Mouse (Mus musculus): ENCODE measurements at regions not wholly inside any gene's neighbourhood (a gene's known extent, or its start where the extent isn't known, plus 50 kb on each side); places are given as distances from the start of the nearest gene placed in this dataset.

GRCm38 (mm10) chr1:186261326-186261833 is 144.3 kb upstream of the Lyplal1 start:
- Histone ChIP-seq H3K27me3 (ENCODE audit: control insufficient read depth, insufficient read depth, low read depth, low read length) (no peaks in the 10 kb centered on the region), H3K4me2 (ENCODE audit: low read depth, low read length) (no peak overlapping the region), H3K9me3 (replicated peaks; ENCODE audit: control insufficient read depth, low read length) (no peaks in the 10 kb centered on the region), H3K4me3 (ENCODE audit: low read depth, low read length) (no peak overlapping the region), H3K4me1 (ENCODE audit: control insufficient read depth, low read depth, low read length) (no peaks in the 10 kb centered on the region; the same call in 1 of the 2 replicates), H3K9ac (ENCODE audit: low read depth, low read length) (no peak overlapping the region), H3K36me3 (ENCODE audit: control insufficient read depth, insufficient read depth) (no peaks in the 10 kb centered on the region), H3K27ac (ENCODE audit: low read length) (no peak overlapping the region)
- ATAC-seq (ENCODE audit: low read depth), result peak; percentile 37; the same call in 1 of the 2 replicates
- WGBS (ENCODE audit: insufficient replicate concordance), result 46% methylated on average over 4 of the region's 4 CpGs

- Histone ChIP-seq H3K9me3 (replicated peaks; ENCODE audit: control insufficient read depth, low read length) (no peaks in the 10 kb centered on the region), H3K4me3 (ENCODE audit: low read depth, low read length) (no peak overlapping the region), H3K4me1 (ENCODE audit: control insufficient read depth, low read depth, low read length) (no peaks in the 10 kb centered on the region), H3K4me2 (ENCODE audit: low read depth, low read length) (no peak overlapping the region), H3K27me3 (ENCODE audit: control insufficient read depth, insufficient read depth, low read depth, low read length) (no peaks in the 10 kb centered on the region), H3K9ac (ENCODE audit: low read depth, low read length) (no peak overlapping the region), H3K36me3 (ENCODE audit: control insufficient read depth, insufficient read depth) (no peaks in the 10 kb centered on the region), H3K27ac (ENCODE audit: low read length) (no peak overlapping the region)
- ATAC-seq (ENCODE audit: low read depth), result no peak
- WGBS (ENCODE audit: insufficient replicate concordance), result 73% methylated on average over 1 of the region's 1 CpGs
These were observed 140.5 kb upstream of the Lyplal1 start for GRCm38 (mm10) chr1:186257611-186258010.

GRCm38 (mm10) chr1:186255476-186256080 is 138.5 kb upstream of the Lyplal1 start:
- H3K4me3 ChIP-seq (ENCODE audit: low read depth, low read length), result no peak overlapping the region
- H3K4me2 ChIP-seq (ENCODE audit: low read depth, low read length), result no peak overlapping the region
- H3K4me1 ChIP-seq (ENCODE audit: control insufficient read depth, low read depth, low read length), result no peaks in the 10 kb centered on the region
- H3K9me3 ChIP-seq (replicated peaks; ENCODE audit: control insufficient read depth, low read length), result no peaks in the 10 kb centered on the region
- no peak for ATAC-seq (ENCODE audit: low read depth)
- H3K36me3 ChIP-seq (ENCODE audit: control insufficient read depth, insufficient read depth), result no peaks in the 10 kb centered on the region
- H3K9ac ChIP-seq (ENCODE audit: low read depth, low read length), result no peak overlapping the region
- no peaks in the 10 kb centered on the region for H3K27me3 ChIP-seq (ENCODE audit: control insufficient read depth, insufficient read depth, low read depth, low read length)
- H3K27ac ChIP-seq (ENCODE audit: low read length), result no peak overlapping the region
- 63% methylated on average over 8 of the region's 8 CpGs for WGBS (ENCODE audit: insufficient replicate concordance)

- ATAC-seq (ENCODE audit: low read depth), result no peak
- Histone ChIP-seq H3K9ac (ENCODE audit: low read depth, low read length) (no peak overlapping the region), H3K4me1 (ENCODE audit: control insufficient read depth, low read depth, low read length) (no peaks in the 10 kb centered on the region), H3K4me3 (ENCODE audit: low read depth, low read length) (no peak overlapping the region), H3K36me3 (ENCODE audit: control insufficient read depth, insufficient read depth) (no peaks in the 10 kb centered on the region), H3K27ac (ENCODE audit: low read length) (no peak overlapping the region), H3K9me3 (replicated peaks; ENCODE audit: control insufficient read depth, low read length) (no peaks in the 10 kb centered on the region), H3K27me3 (ENCODE audit: control insufficient read depth, insufficient read depth, low read depth, low read length) (no peaks in the 10 kb centered on the region), H3K4me2 (ENCODE audit: low read depth, low read length) (no peak overlapping the region)
- 40% methylated on average over 3 of the region's 3 CpGs for WGBS (ENCODE audit: insufficient replicate concordance)
These were observed 137.4 kb upstream of the Lyplal1 start for GRCm38 (mm10) chr1:186254500-186254899.

GRCm38 (mm10) chr1:186252551-186252950 is 135.4 kb upstream of the Lyplal1 start:
- Histone ChIP-seq H3K27me3 (ENCODE audit: control insufficient read depth, insufficient read depth, low read depth, low read length) (no peaks in the 10 kb centered on the region), H3K4me1 (ENCODE audit: control insufficient read depth, low read depth, low read length) (no peaks in the 10 kb centered on the region), H3K36me3 (ENCODE audit: control insufficient read depth, insufficient read depth) (no peaks in the 10 kb centered on the region), H3K4me2 (ENCODE audit: low read depth, low read length) (no peak overlapping the region), H3K9ac (ENCODE audit: low read depth, low read length) (no peak overlapping the region), H3K9me3 (replicated peaks; ENCODE audit: control insufficient read depth, low read length) (no peaks in the 10 kb centered on the region), H3K4me3 (ENCODE audit: low read depth, low read length) (no peak overlapping the region), H3K27ac (ENCODE audit: low read length) (no peak overlapping the region)
- 44% methylated on average over 4 of the region's 4 CpGs for WGBS (ENCODE audit: insufficient replicate concordance)
- ATAC-seq (ENCODE audit: low read depth), result no peak

- Histone ChIP-seq H3K4me1 (ENCODE audit: control insufficient read depth, low read depth, low read length) (no peaks in the 10 kb centered on the region), H3K9ac (ENCODE audit: low read depth, low read length) (no peak overlapping the region), H3K27me3 (ENCODE audit: control insufficient read depth, insufficient read depth, low read depth, low read length) (no peaks in the 10 kb centered on the region), H3K9me3 (replicated peaks; ENCODE audit: control insufficient read depth, low read length) (no peaks in the 10 kb centered on the region), H3K27ac (ENCODE audit: low read length) (no peak overlapping the region), H3K4me2 (ENCODE audit: low read depth, low read length) (no peak overlapping the region), H3K4me3 (ENCODE audit: low read depth, low read length) (no peak overlapping the region), H3K36me3 (ENCODE audit: control insufficient read depth, insufficient read depth) (no peaks in the 10 kb centered on the region)
- 40% methylated on average over 4 of the region's 4 CpGs for WGBS (ENCODE audit: insufficient replicate concordance)
- no peak for ATAC-seq (ENCODE audit: low read depth)
These were observed 133.2 kb upstream of the Lyplal1 start for GRCm38 (mm10) chr1:186250316-186250715.

GRCm38 (mm10) chr1:186249214-186249613 is 132.1 kb upstream of the Lyplal1 start:
- WGBS (ENCODE audit: insufficient replicate concordance), result 69% methylated on average over 4 of the region's 4 CpGs
- H3K4me2 ChIP-seq (ENCODE audit: low read depth, low read length), result no peak overlapping the region
- ATAC-seq (ENCODE audit: low read depth), result no peak

GRCm38 (mm10) chr1:186245723-186246440 is 128.8 kb upstream of the Lyplal1 start:
- no peak overlapping the region for H3K27ac ChIP-seq (ENCODE audit: low read length)
- no peak for ATAC-seq (ENCODE audit: low read depth)
- no peaks in the 10 kb centered on the region for H3K36me3 ChIP-seq (ENCODE audit: control insufficient read depth, insufficient read depth)
- WGBS (ENCODE audit: insufficient replicate concordance), result 49% methylated on average over 7 of the region's 7 CpGs
- H3K4me3 ChIP-seq (ENCODE audit: low read depth, low read length), result no peak overlapping the region
- H3K27me3 ChIP-seq (ENCODE audit: control insufficient read depth, insufficient read depth, low read depth, low read length), result no peaks in the 10 kb centered on the region
- no peaks in the 10 kb centered on the region for H3K4me1 ChIP-seq (ENCODE audit: control insufficient read depth, low read depth, low read length)
- no peak overlapping the region for H3K4me2 ChIP-seq (ENCODE audit: low read depth, low read length)
- H3K9ac ChIP-seq (ENCODE audit: low read depth, low read length), result no peak overlapping the region
- no peaks in the 10 kb centered on the region for H3K9me3 ChIP-seq (replicated peaks; ENCODE audit: control insufficient read depth, low read length)

More at GRCm38 (mm10) chr1:186249214-186249613, 132.1 kb upstream of the Lyplal1 start:
- no peak overlapping the region for H3K27ac ChIP-seq (ENCODE audit: low read length)
- no peaks in the 10 kb centered on the region for H3K9me3 ChIP-seq (replicated peaks; ENCODE audit: control insufficient read depth, low read length)
- no peaks in the 10 kb centered on the region for H3K4me1 ChIP-seq (ENCODE audit: control insufficient read depth, low read depth, low read length)
- no peaks in the 10 kb centered on the region for H3K36me3 ChIP-seq (ENCODE audit: control insufficient read depth, insufficient read depth)
- no peaks in the 10 kb centered on the region for H3K27me3 ChIP-seq (ENCODE audit: control insufficient read depth, insufficient read depth, low read depth, low read length)
- no peak overlapping the region for H3K4me3 ChIP-seq (ENCODE audit: low read depth, low read length)
- no peak overlapping the region for H3K9ac ChIP-seq (ENCODE audit: low read depth, low read length)

GRCm38 (mm10) chr1:186241112-186241511 is 124.0 kb upstream of the Lyplal1 start:
- Histone ChIP-seq H3K4me3 (ENCODE audit: low read depth, low read length) (no peak overlapping the region), H3K36me3 (ENCODE audit: control insufficient read depth, insufficient read depth) (no peaks in the 10 kb centered on the region), H3K27ac (ENCODE audit: low read length) (no peak overlapping the region), H3K27me3 (ENCODE audit: control insufficient read depth, insufficient read depth, low read depth, low read length) (no peaks in the 10 kb centered on the region), H3K9ac (ENCODE audit: low read depth, low read length) (no peak overlapping the region), H3K4me2 (ENCODE audit: low read depth, low read length) (no peak overlapping the region), H3K9me3 (replicated peaks; ENCODE audit: control insufficient read depth, low read length) (no peaks in the 10 kb centered on the region), H3K4me1 (ENCODE audit: control insufficient read depth, low read depth, low read length) (no peaks in the 10 kb centered on the region)
- no peak for ATAC-seq (ENCODE audit: low read depth)
- 83% methylated on average over 2 of the region's 2 CpGs for WGBS (ENCODE audit: insufficient replicate concordance)

Data from liver, embryonic 16.5 days (tissue).